Mouse (Mus musculus) liver, adult 2 months (tissue): ENCODE measurements at regions not wholly inside any gene's neighbourhood (a gene's known extent, or its start where the extent isn't known, plus 50 kb on each side); places are given as distances from the start of the nearest gene placed in this dataset.

Experiments used
- DNase-seq: peaks from one replicate; pipeline ENCODE4 v3.0.0-alpha.2; 2011; ENCODE audit warnings: low read depth, low spot score; ENCODE audit errors: extremely low read depth
- H3K27ac ChIP-seq: fragments of 200-500 bp; replicated peaks from 2 replicates; pipeline ENCODE4 v1.5.1; 2012; ENCODE audit warnings: low read depth, mild to moderate bottlenecking, control low read depth, inconsistent platforms, low read length; ENCODE audit not compliant: insufficient read depth
- H3K27me3 ChIP-seq: fragments of 200-500 bp; 2 replicates; pipeline ENCODE4 v1.6.1; 2012; ENCODE audit warnings: mild to moderate bottlenecking, moderate library complexity, low read length, inconsistent platforms; ENCODE audit not compliant: control insufficient read depth, insufficient read depth
- H3K36me3 ChIP-seq: fragments of 200-500 bp; 2 replicates; pipeline ENCODE4 v1.6.1; 2012; ENCODE audit warnings: low read length, inconsistent platforms; ENCODE audit not compliant: control insufficient read depth, insufficient read depth
- H3K4me1 ChIP-seq: fragments of 200-500 bp; 2 replicates; pipeline ENCODE4 v1.6.1; 2011; ENCODE audit warnings: low read length; ENCODE audit not compliant: control insufficient read depth, insufficient read depth
- H3K4me3 ChIP-seq: fragments of 200-500 bp; 2 replicates; pipeline ENCODE4 v1.5.1; 2011; ENCODE audit warnings: low read depth, mild to moderate bottlenecking, control low read depth, low read length, moderate library complexity; ENCODE audit not compliant: insufficient read depth
- H3K79me2 ChIP-seq: fragments of 200-500 bp; 2 replicates; pipeline ENCODE4 v1.6.1; 2012; ENCODE audit warnings: inconsistent platforms, mild to moderate bottlenecking, low read length, moderate library complexity; ENCODE audit not compliant: control insufficient read depth, insufficient read depth
- H3K9ac ChIP-seq: fragments of 200-500 bp; 2 replicates; pipeline ENCODE4 v1.6.1; 2012; ENCODE audit warnings: low read depth, mild to moderate bottlenecking, control low read depth, inconsistent platforms, low read length
- CTCF ChIP-seq: fragments of 200-500 bp; IDR thresholded peaks from 2 replicates; pipeline ENCODE4 v1.5.1; 2011; ENCODE audit warnings: low read depth, low read length, control low read depth
- POLR2A ChIP-seq: fragments of 200-500 bp; IDR thresholded peaks from 2 replicates; pipeline ENCODE4 v1.6.1; 2011; ENCODE audit warnings: low read length, control low read depth; ENCODE audit not compliant: insufficient read depth; ENCODE audit errors: extremely low read depth
- WGBS: fragments of 180-500 bp; shearing (Covaris S2); methylation state at CpG from one replicate; pipeline ENCODE4 v1.1.7; 2018; 5-methylcytosine and 5-hydroxymethylcytosine counted together

DNA sequence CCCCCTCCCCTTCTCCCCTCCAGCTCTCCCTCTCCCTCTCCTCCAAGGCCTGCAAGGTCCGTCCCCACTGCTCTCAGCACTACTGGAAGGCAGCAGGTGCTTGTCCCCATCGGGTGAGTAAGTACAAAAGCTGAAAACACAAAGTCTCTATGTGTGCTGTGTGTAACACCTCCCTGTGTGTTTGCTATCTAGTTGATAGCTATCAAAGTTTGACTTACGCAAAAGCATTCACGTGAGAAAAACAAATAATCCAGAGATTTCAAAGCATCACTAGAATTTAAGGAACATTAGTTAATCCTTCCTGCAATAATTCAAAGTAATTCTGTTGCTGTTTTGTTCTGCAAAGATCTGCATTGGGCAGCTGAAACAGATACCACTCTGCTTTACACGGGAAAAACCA is 156.5 kb downstream of the Ptger3 start:
- Histone ChIP-seq H3K36me3 (no peaks in the 10 kb centered on the region), H3K27me3 (no peaks in the 10 kb centered on the region), H3K4me1 (peaks cover 2% of the 10 kb centered on the region; the same call in 1 of the 2 replicates), H3K27ac (no peak overlapping the region), H3K4me3 (no peak overlapping the region), H3K9ac (no peak overlapping the region), H3K79me2 (no peaks in the 10 kb centered on the region)
- 19% methylated on average over 5 of the region's 5 CpGs for WGBS
- no peak for TF ChIP-seq CTCF
- no peak for TF ChIP-seq POLR2A
- peak; percentile 91 for DNase-seq

DNA sequence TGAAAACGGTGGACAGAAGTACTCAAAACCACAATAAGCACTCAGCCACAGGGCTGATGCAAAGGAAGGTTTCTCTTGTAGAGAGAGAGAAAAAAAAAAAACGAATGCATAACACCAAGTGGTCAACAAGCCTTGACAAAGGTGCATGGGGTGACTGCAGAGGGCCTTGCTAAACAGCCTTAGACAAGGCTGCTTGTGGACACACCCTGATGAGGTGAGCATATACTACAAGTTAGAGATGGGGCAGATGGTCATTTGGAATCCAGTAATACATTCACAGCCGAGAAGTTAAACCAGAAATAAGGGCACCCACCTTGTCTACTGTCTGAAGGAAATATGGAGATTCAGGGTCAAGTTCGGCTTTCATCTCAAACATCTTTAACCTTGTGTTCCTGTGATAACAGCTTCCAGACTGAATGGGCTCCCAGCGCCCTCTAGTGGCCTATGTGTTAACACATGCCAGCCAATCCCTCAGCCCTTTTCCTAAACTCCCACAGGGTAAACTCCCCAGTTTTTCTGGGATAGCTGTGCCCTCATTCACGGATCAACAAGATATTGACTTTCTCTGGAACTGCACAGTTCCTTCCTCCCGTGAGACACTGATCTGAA is 150.7 kb downstream of the Ptger3 start:
- no peaks in the 10 kb centered on the region for H3K36me3 ChIP-seq
- 15% methylated on average over 7 of the region's 7 CpGs for WGBS

DNA sequence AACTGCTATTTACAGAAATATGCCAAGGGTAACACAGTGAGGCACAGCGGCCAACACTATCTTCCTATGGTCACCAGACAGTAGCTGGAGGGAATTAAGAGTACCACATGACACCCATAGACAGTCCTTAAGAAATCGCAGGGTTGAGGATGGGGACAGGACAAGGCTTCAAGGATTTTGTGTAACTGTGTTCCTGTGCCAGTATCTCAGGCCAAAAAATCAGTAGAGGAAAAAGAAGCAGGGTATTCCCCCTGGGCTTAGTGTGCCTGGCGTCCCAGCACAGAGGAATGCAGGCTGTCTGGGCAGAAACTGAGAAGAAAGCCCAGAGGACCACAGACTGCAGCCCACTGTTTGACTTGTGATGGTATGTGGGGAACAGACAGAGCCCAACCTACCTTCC is 147.3 kb downstream of the Ptger3 start:
- DNase-seq: no peak
- TF ChIP-seq CTCF (no peak), POLR2A (no peak)

More for the DNA sequence above, 150.7 kb downstream of the Ptger3 start:
- TF ChIP-seq POLR2A (no peak), CTCF (peak; percentile 74)
- H3K79me2 ChIP-seq: no peaks in the 10 kb centered on the region
- H3K27me3 ChIP-seq: no peaks in the 10 kb centered on the region
- no peak overlapping the region for H3K9ac ChIP-seq
- no peaks in the 10 kb centered on the region for H3K4me1 ChIP-seq
- no peak overlapping the region for H3K4me3 ChIP-seq
- no peak overlapping the region for H3K27ac ChIP-seq
- peak; percentile 53 for DNase-seq

DNA sequence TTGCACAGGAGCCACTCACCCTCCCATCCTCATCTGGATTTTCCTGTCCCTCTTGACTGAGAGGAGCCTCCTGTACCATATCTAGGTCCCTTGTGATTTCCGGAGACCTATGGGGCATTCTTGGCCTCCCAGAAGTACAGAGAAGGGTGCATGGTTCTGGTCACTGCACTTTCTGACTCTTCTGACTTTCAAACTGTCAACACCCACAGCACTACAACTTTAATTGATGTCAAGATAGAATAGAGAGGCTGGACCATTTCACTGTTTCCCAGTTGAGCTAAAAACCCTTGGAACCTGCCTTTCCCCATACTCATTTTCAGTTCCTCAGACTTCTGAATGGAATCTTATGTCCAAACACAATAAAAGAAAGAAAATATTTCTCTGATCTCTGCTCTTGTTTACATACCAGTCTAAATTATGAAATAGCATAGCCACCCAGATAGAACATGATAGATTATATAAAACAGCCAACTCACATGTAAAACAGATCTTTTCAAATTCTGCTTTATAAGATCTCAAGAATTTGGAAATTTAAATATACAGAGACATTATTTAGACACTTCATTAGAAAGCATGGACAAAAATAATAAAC is 144.2 kb downstream of the Ptger3 start:
- no peaks in the 10 kb centered on the region for H3K27me3 ChIP-seq
- H3K9ac ChIP-seq: no peak overlapping the region
- no peaks in the 10 kb centered on the region for H3K79me2 ChIP-seq
- no peak overlapping the region for H3K4me3 ChIP-seq
- no peak overlapping the region for H3K27ac ChIP-seq
- H3K36me3 ChIP-seq: no peaks in the 10 kb centered on the region
- H3K4me1 ChIP-seq: no peaks in the 10 kb centered on the region
- TF ChIP-seq POLR2A (no peak), CTCF (no peak)
- 79% methylated on average over 1 of the region's 1 CpGs for WGBS
- DNase-seq: no peak

More for the DNA sequence above, 147.3 kb downstream of the Ptger3 start:
- Histone ChIP-seq H3K4me3 (no peak overlapping the region), H3K36me3 (no peaks in the 10 kb centered on the region), H3K27ac (no peak overlapping the region), H3K9ac (no peak overlapping the region), H3K4me1 (no peaks in the 10 kb centered on the region), H3K79me2 (no peaks in the 10 kb centered on the region), H3K27me3 (no peaks in the 10 kb centered on the region)
- WGBS: 72% methylated on average over 3 of the region's 3 CpGs

DNA sequence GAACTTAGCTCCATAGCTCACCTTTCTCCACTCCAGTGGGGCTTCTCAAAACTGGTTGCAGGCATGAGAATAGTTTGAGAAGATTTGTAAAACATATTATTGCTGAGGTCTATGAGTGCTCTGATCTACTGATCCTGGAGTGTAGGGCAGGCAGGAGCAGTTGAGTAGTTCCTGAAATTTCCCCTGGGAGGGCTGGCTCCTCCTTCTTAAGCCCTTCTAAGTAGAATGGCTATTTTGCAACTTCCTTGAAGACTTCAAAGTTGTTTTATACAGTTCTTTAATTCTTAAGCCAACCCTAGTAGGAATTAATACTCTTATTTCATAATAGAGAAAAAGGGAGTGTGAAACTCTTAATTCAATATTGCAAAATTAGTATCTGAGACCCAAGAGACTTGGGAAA is 133.3 kb downstream of the Ptger3 start:
- Histone ChIP-seq H3K9ac (no peak overlapping the region), H3K4me1 (no peaks in the 10 kb centered on the region), H3K27me3 (no peaks in the 10 kb centered on the region), H3K27ac (no peak overlapping the region), H3K36me3 (no peaks in the 10 kb centered on the region), H3K4me3 (no peak overlapping the region), H3K79me2 (no peaks in the 10 kb centered on the region)
- no peak for DNase-seq
- TF ChIP-seq POLR2A: no peak
- no peak for TF ChIP-seq CTCF

DNA sequence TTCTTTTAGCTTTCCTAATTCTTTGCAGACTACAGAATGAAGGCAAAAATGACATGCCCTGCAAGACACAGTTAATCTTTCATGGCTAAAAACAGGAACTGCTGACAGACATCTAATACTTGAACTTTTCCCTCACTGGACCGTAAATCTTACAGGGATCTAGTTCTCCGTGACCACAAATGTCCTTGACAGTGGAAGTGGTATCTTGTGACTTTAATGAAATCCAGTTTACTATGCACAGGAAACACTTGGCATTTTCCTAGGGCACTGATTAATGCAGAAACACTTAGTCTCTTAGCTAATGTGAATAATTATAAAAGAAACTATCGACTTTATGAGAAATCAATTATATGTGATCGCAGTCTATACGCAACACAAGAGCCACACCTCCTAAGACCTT is 131.8 kb downstream of the Ptger3 start:
- no peak for DNase-seq

More for the DNA sequence above, 131.8 kb downstream of the Ptger3 start:
- Histone ChIP-seq H3K4me1 (no peaks in the 10 kb centered on the region), H3K27ac (no peak overlapping the region), H3K4me3 (no peak overlapping the region), H3K27me3 (no peaks in the 10 kb centered on the region), H3K36me3 (no peaks in the 10 kb centered on the region), H3K9ac (no peak overlapping the region), H3K79me2 (no peaks in the 10 kb centered on the region)
- WGBS: 88% methylated on average over 5 of the region's 5 CpGs
- no peak for TF ChIP-seq CTCF
- TF ChIP-seq POLR2A: no peak
